Mouse (Mus musculus) ES-Bruce4 (cell line): ENCODE measurements around the gene Pgam1. TPM values are rescaled to one million over a fixed set of nuclear protein-coding genes. Genes with fewer than 3 reads are reported as not detected.

Experiments used
- H3K27ac ChIP-seq: 2 replicates; pipeline ENCODE4 v1.5.1; 2012; ENCODE audit warnings: low read length, inconsistent platforms; ENCODE audit not compliant: insufficient read depth
- H3K27me3 ChIP-seq: 2 replicates; pipeline ENCODE4 v1.6.1; 2012; ENCODE audit warnings: mild to moderate bottlenecking, low read length, inconsistent platforms; ENCODE audit not compliant: control insufficient read depth, poor library complexity, insufficient read depth, severe bottlenecking
- H3K36me3 ChIP-seq: 2 replicates; pipeline ENCODE4 v1.6.1; 2012; ENCODE audit warnings: inconsistent platforms, mild to moderate bottlenecking, low read length, moderate library complexity; ENCODE audit not compliant: control insufficient read depth, poor library complexity, insufficient read depth, severe bottlenecking
- H3K4me1 ChIP-seq: one replicate; pipeline ENCODE4 v1.8.1; 2011; ENCODE audit warnings: low read length; ENCODE audit not compliant: control insufficient read depth, insufficient read depth
- H3K4me3 ChIP-seq: 2 replicates; pipeline ENCODE4 v1.5.1; 2011; ENCODE audit warnings: low read depth, mild to moderate bottlenecking, low read length
- H3K9ac ChIP-seq: 2 replicates; pipeline ENCODE4 v1.6.1; 2012; ENCODE audit warnings: low read depth, mild to moderate bottlenecking, inconsistent platforms; ENCODE audit not compliant: poor library complexity, severe bottlenecking
- H3K9me3 ChIP-seq: replicated peaks from 2 replicates; pipeline ENCODE4 v1.6.1; 2012; ENCODE audit warnings: mild to moderate bottlenecking, low read length, inconsistent platforms; ENCODE audit not compliant: control insufficient read depth, poor library complexity, insufficient read depth, severe bottlenecking
- CTCF ChIP-seq: IDR thresholded peaks from one replicate; pipeline ENCODE4 v1.8.1; 2011; ENCODE audit warnings: low read depth, low read length
- EP300 ChIP-seq: IDR thresholded peaks from 2 replicates; pipeline ENCODE4 v1.6.1; 2011; ENCODE audit warnings: low read depth, low read length; ENCODE audit not compliant: insufficient read depth
- POLR2A ChIP-seq: IDR thresholded peaks from one replicate; pipeline ENCODE4 v1.8.1; 2011; ENCODE audit warnings: low read length; ENCODE audit not compliant: insufficient read depth
- polyA plus RNA-seq: library from polyadenylated mRNA; stranded (reverse); fragments of >200 nt; gene quantifications from 2 replicates; pipeline ENCODE4 v1.2.4, GENCODE M21; 2011; ENCODE audit warnings: low read depth; ENCODE audit not compliant: missing spikeins, insufficient read depth, insufficient read length

Gene Pgam1
- polyA plus RNA-seq, 1 experiment: 681 TPM

GRCm38 (mm10) chr19:41881842-41882241 is 29.9 kb upstream of the Pgam1 start:
- peaks cover 38% of the 10 kb centered on the region for H3K36me3 ChIP-seq
- no peak overlapping the region for H3K4me3 ChIP-seq
- H3K27ac ChIP-seq: no peak overlapping the region
- no peaks in the 10 kb centered on the region for H3K27me3 ChIP-seq
- no peak overlapping the region for H3K9ac ChIP-seq
- TF ChIP-seq CTCF: no peak
- no peak for TF ChIP-seq POLR2A
- TF ChIP-seq EP300: no peak
- no peaks in the 10 kb centered on the region for H3K9me3 ChIP-seq
- H3K4me1 ChIP-seq: no peaks in the 10 kb centered on the region

GRCm38 (mm10) chr19:41883882-41884281 is 27.8 kb upstream of the Pgam1 start:
- Histone ChIP-seq H3K27ac (no peak overlapping the region), H3K4me3 (no peak overlapping the region), H3K9me3 (no peaks in the 10 kb centered on the region), H3K36me3 (peaks cover 52% of the 10 kb centered on the region), H3K4me1 (no peaks in the 10 kb centered on the region), H3K27me3 (no peaks in the 10 kb centered on the region), H3K9ac (no peak overlapping the region)
- TF ChIP-seq EP300 (no peak), POLR2A (no peak), CTCF (no peak)

- no peaks in the 10 kb centered on the region for H3K27me3 ChIP-seq
- H3K36me3 ChIP-seq: peaks cover 55% of the 10 kb centered on the region
- H3K4me3 ChIP-seq: no peak overlapping the region
- no peak overlapping the region for H3K9ac ChIP-seq
- H3K27ac ChIP-seq: no peak overlapping the region
- no peaks in the 10 kb centered on the region for H3K9me3 ChIP-seq
- TF ChIP-seq EP300 (no peak), POLR2A (no peak), CTCF (no peak)
- H3K4me1 ChIP-seq: no peaks in the 10 kb centered on the region
Observed at GRCm38 (mm10) chr19:41888191-41888590, 23.5 kb upstream of the Pgam1 start.

- Histone ChIP-seq H3K9me3 (no peaks in the 10 kb centered on the region), H3K27ac (no peak overlapping the region), H3K4me3 (peak overlapping the region; percentile 97), H3K27me3 (no peaks in the 10 kb centered on the region), H3K36me3 (peaks cover 9% of the 10 kb centered on the region), H3K9ac (peak overlapping the region; percentile 55), H3K4me1 (no peaks in the 10 kb centered on the region)
- TF ChIP-seq POLR2A (no peak), EP300 (no peak), CTCF (no peak)
Observed at GRCm38 (mm10) chr19:41894959-41895358, 16.8 kb upstream of the Pgam1 start.

GRCm38 (mm10) chr19:41895460-41896318 is 16.0 kb upstream of the Pgam1 start, which contains the start of gene Rrp12:
TSS of gene Rrp12 (minus strand) at chr19:41896173.
- H3K27ac ChIP-seq: no peak within 1 kb of the TSS
- peak within 1 kb of the TSS; percentile 97 for H3K4me3 ChIP-seq
- TF ChIP-seq POLR2A (peak; percentile 60), EP300 (0 out of 2 replicates have a peak, but pooled peaks have one; percentile 25), CTCF (no peak)
- no peaks in the 10 kb centered on the region for H3K27me3 ChIP-seq
- no peaks in the 10 kb centered on the region for H3K9me3 ChIP-seq
- H3K4me1 ChIP-seq: no peaks in the 10 kb centered on the region
- H3K36me3 ChIP-seq: peaks cover 4% of the 10 kb centered on the region
- peak within 1 kb of the TSS; percentile 55 for H3K9ac ChIP-seq

- Histone ChIP-seq H3K9me3 (no peaks in the 10 kb centered on the region), H3K9ac (peak overlapping the region; percentile 55), H3K27me3 (no peaks in the 10 kb centered on the region), H3K27ac (no peak overlapping the region), H3K36me3 (peaks cover 4% of the 10 kb centered on the region; the same call in 1 of the 2 replicates), H3K4me1 (no peaks in the 10 kb centered on the region), H3K4me3 (peak overlapping the region; percentile 97)
- TF ChIP-seq CTCF (no peak), EP300 (no peak), POLR2A (no peak)
Observed at GRCm38 (mm10) chr19:41896319-41896711, 15.4 kb upstream of the Pgam1 start.
